Mouse (Mus musculus): ENCODE results near the gene Prkar2a. TPM values are rescaled to one million over a fixed set of nuclear protein-coding genes. Genes with fewer than 3 reads are reported as not detected.
"Not testable (repeated sequence)": the region's sequence is repeated elsewhere in the genome, so short reads cannot be mapped to it uniquely, and the experiment has no call there.

Gene Prkar2a
- 12.4 and 20.8 TPM in 2 replicates for polyA plus RNA-seq (2012; ENCODE audit: insufficient read depth, insufficient read length, missing spikeins)

GRCm38 (mm10) chr9:108689106-108689505, at the start of gene Prkar2a:
Gene Prkar2a (plus strand): TSS chr9:108689314.
- Histone ChIP-seq H3K27ac (replicated peaks; ENCODE audit: low read depth, low read length) (no peak within 1 kb of the TSS), H3K4me1 (ENCODE audit: control insufficient read depth, insufficient read depth, insufficient read length, low read length) (no peaks in the 10 kb centered on the region), H3K4me3 (ENCODE audit: insufficient read depth, low read depth, low read length) (no peak within 1 kb of the TSS)

- Histone ChIP-seq H3K27ac (replicated peaks; ENCODE audit: low read depth, low read length) (no peak overlapping the region), H3K4me1 (ENCODE audit: control insufficient read depth, insufficient read depth, insufficient read length, low read length) (no peaks in the 10 kb centered on the region), H3K4me3 (ENCODE audit: insufficient read depth, low read depth, low read length) (no peak overlapping the region)
Observed at GRCm38 (mm10) chr9:108639825-108640224, 49.3 kb upstream of the Prkar2a start.

DNA sequence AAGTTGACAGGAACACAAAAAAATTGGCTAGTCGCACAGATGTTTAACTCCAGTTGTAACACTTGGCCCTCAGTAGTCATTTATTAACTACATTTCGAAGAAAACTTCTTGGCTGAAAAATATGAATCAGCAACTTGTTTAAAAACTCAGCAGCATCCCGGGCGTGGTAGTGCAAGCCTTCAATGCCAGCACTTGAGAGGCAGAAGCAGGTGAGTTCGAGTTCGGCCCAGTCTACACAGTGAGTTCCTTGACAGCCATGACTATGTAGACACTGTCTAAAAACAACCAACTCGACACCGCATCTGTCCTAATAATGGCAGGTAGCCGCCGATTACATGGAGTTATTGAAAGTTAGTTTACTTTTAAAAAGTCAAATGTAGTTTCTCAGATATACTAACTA, 40.9 kb upstream of the Prkar2a start:
- H3K4me3 ChIP-seq (ENCODE audit: insufficient read depth, low read depth, low read length): peak overlapping the region; percentile 85

GRCm38 (mm10) chr9:108648611-108649560, 40.2 kb upstream of the Prkar2a start, which contains the start of gene Arih2:
Gene Arih2 (minus strand): TSS chr9:108649386.
- Histone ChIP-seq H3K4me3 (ENCODE audit: insufficient read depth, low read depth, low read length) (peak within 1 kb of the TSS; percentile 85), H3K4me1 (ENCODE audit: control insufficient read depth, insufficient read depth, insufficient read length, low read length) (peaks cover 3% of the 10 kb centered on the region; the same call in 1 of the 2 replicates), H3K27ac (replicated peaks; ENCODE audit: low read depth, low read length) (peak within 1 kb of the TSS; percentile 94)

More for the DNA sequence above, 40.9 kb upstream of the Prkar2a start:
- Histone ChIP-seq H3K4me1 (ENCODE audit: control insufficient read depth, insufficient read depth, insufficient read length, low read length) (peaks cover 3% of the 10 kb centered on the region; the same call in 1 of the 2 replicates), H3K27ac (replicated peaks; ENCODE audit: low read depth, low read length) (peak overlapping the region; percentile 86)

- H3K4me3 ChIP-seq (ENCODE audit: insufficient read depth, low read depth, low read length): peak overlapping the region; percentile 85
- H3K27ac ChIP-seq (replicated peaks; ENCODE audit: low read depth, low read length): peak overlapping the region; percentile 94
- H3K4me1 ChIP-seq (ENCODE audit: control insufficient read depth, insufficient read depth, insufficient read length, low read length): peaks cover 3% of the 10 kb centered on the region; the same call in 1 of the 2 replicates
Observed at GRCm38 (mm10) chr9:108649561-108650440, 39.3 kb upstream of the Prkar2a start.

GRCm38 (mm10) chr9:108654566-108655464, 34.3 kb upstream of the Prkar2a start:
- Histone ChIP-seq H3K4me3 (ENCODE audit: insufficient read depth, low read depth, low read length) (no peak overlapping the region), H3K27ac (replicated peaks; ENCODE audit: low read depth, low read length) (no peak overlapping the region; the same call in none of the 2 replicates), H3K4me1 (ENCODE audit: control insufficient read depth, insufficient read depth, insufficient read length, low read length) (no peaks in the 10 kb centered on the region)

GRCm38 (mm10) chr9:108655865-108656264, 33.2 kb upstream of the Prkar2a start:
- not testable (repeated sequence) for H3K27ac ChIP-seq (replicated peaks; ENCODE audit: low read depth, low read length); H3K4me1 ChIP-seq (ENCODE audit: control insufficient read depth, insufficient read depth, insufficient read length, low read length)

DNA sequence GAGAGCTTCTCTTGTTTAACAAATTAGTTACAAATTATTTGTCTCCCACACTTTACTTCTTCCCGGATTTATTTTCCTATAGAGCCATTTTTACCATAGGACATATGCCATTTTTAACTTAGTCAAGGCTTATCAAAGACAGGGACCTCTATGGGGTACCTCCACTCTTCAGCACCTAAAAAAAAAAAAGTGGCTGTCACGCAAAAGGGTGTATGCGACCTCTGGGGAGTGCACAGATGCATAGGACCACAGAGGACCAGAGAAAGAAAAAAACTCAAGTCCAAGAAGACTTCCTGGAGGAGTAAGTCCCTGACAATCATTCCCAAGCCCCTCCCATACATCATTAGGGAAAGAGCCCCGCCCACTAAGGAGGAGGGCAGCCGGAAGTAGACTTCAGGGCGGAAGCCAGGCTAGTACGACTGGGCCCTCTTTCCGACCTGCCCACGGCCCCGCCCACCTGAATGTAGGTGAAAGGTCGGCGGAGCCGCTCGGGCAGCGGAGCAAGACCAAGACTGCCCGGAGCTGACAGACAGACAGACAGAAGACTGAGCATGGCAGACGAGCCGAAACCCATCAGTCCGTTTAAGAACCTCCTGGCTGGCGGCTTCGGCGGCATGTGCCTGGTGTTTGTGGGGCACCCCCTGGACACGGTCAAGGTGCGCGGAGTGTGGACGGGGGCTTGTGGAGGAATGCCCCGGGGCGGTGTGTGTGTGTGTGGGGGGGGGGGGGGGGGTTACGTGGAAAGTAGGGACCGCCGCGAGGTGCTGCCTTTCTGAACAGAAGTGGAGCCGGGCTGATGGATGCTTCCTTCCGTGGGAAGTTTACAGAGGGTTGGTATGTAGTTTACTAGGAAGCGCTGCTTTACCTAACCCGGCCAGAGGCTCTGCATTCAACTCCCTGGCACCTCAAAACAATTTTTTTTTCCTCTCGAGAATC, 27.2 kb upstream of the Prkar2a start, which contains the start of gene Slc25a20:
Gene Slc25a20 (plus strand): TSS at position 412 of the 936 bp plus-strand sequence.
- H3K4me3 ChIP-seq (ENCODE audit: insufficient read depth, low read depth, low read length): peak within 1 kb of the TSS; percentile 94
- peak within 1 kb of the TSS; percentile 96 for H3K27ac ChIP-seq (replicated peaks; ENCODE audit: low read depth, low read length)
- H3K4me1 ChIP-seq (ENCODE audit: control insufficient read depth, insufficient read depth, insufficient read length, low read length): no peaks in the 10 kb centered on the region

More at GRCm38 (mm10) chr9:108655865-108656264, 33.2 kb upstream of the Prkar2a start:
- H3K4me3 ChIP-seq (ENCODE audit: insufficient read depth, low read depth, low read length): not testable (repeated sequence)

GRCm38 (mm10) chr9:108662660-108663059, 26.5 kb upstream of the Prkar2a start:
- no peaks in the 10 kb centered on the region for H3K4me1 ChIP-seq (ENCODE audit: control insufficient read depth, insufficient read depth, insufficient read length, low read length)
- peak overlapping the region; percentile 94 for H3K4me3 ChIP-seq (ENCODE audit: insufficient read depth, low read depth, low read length)
- peak overlapping the region; percentile 96 for H3K27ac ChIP-seq (replicated peaks; ENCODE audit: low read depth, low read length)

DNA sequence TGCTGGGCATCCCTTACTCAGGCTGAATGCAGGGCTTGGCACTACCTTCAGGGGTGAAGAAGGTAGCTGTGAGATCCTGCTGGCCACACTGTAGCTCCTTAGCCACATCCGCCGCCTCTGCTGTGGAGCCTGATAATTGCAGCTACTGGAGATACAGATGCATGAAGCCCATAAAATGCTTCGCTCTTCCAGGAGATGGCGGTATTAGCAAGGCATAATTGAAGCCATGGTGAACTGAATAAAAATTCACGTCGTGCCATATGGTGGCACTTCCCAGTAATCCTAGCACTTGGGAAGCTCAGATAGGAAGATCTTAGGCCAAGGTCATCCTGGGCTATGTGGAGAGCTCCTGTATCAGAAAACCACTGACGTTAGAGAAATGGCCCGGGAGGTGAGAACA, 19.2 kb upstream of the Prkar2a start:
- Histone ChIP-seq H3K27ac (replicated peaks; ENCODE audit: low read depth, low read length) (no peak overlapping the region), H3K4me3 (ENCODE audit: insufficient read depth, low read depth, low read length) (no peak overlapping the region), H3K4me1 (ENCODE audit: control insufficient read depth, insufficient read depth, insufficient read length, low read length) (no peaks in the 10 kb centered on the region)

DNA sequence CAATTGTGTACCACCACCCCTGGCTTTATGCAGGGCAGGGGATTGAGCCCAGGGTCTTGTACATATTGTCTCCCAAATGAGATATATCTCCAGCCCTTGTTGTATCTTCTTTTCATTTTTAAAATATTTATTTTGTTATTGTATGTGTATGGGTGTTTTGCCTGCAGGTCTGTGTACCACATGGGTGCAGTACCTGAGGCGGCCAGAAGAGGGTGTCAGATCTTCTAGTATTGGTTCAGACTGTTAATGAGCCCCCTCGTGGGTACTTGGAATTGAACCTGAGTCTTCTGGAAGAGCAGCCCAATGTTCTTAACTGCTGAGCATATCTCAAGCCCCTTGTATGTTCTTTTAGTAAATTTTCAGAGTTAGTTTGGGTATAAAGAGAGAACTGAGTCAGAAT, 16.0 kb upstream of the Prkar2a start:
- Histone ChIP-seq H3K4me3 (ENCODE audit: insufficient read depth, low read depth, low read length) (no peak overlapping the region), H3K4me1 (ENCODE audit: control insufficient read depth, insufficient read depth, insufficient read length, low read length) (no peaks in the 10 kb centered on the region), H3K27ac (replicated peaks; ENCODE audit: low read depth, low read length) (no peak overlapping the region)

GRCm38 (mm10) chr9:108680026-108680425, 9.1 kb upstream of the Prkar2a start:
- H3K27ac ChIP-seq (replicated peaks; ENCODE audit: low read depth, low read length): no peak overlapping the region
- no peaks in the 10 kb centered on the region for H3K4me1 ChIP-seq (ENCODE audit: control insufficient read depth, insufficient read depth, insufficient read length, low read length)
- H3K4me3 ChIP-seq (ENCODE audit: insufficient read depth, low read depth, low read length): no peak overlapping the region

DNA sequence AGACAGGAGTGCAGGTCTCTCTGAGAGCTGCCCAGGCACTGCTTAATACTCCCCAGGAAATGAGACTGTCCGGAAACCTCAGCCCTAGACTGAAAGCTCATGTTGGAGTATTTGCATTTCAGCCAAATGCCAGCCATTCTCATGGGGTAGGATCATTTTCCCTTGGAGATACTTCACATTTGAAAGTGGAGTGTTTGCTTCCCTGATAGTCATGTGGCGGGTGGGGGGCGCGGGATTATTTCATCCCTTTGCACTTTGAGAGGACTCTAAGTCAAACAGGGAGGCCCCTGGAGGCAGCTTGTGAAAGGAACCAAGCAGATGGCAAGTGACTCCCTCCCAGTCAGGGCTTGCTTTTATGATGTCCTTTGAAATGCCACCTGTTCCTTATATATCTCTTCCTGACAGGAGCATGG, 2.6 kb upstream of the Prkar2a start:
- Histone ChIP-seq H3K27ac (replicated peaks; ENCODE audit: low read depth, low read length) (no peak overlapping the region), H3K4me3 (ENCODE audit: insufficient read depth, low read depth, low read length) (no peak overlapping the region), H3K4me1 (ENCODE audit: control insufficient read depth, insufficient read depth, insufficient read length, low read length) (no peaks in the 10 kb centered on the region)
